9 mouse cellular contexts compared by ENCODE assay signal in the genomic region with DNA sequence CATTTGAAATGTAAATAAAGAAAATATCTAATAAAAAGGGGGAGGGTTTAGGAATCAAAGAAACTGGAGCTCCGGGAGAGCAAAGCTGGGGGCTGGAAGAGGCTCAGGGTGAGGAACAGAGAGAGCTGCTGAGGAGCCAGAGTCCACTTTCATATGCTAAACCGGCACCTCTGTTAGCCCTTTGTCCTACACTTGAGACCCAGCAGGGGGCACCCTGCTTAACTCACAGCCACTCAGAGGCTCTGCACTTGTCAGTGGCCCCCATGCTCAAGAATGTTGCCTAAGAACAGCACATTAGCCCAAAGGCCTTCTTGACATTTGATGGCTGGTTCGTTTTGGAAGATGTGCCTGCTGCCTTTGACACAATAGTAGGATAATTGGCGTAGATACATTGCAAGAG.
DNase-seq lines count a peak whose midpoint lies in the region; ATAC-seq and TF ChIP-seq lines count a peak whose summit lies in the region.
"Had no signal": no experiment of that assay in that cellular context is flagged by ENCODE, and none has a peak within 500 bp of the region (broad histone marks: within the 10 kb centered on the region; RNA-seq: fewer than 3 reads in every experiment).

No protein-coding gene starts in this region.

- H3K4me3 ChIP-seq in hindbrain, embryonic 11.5 days (ENCODE audit: low read depth, low read length), result no peak overlapping the region
- no peak overlapping the region for H3K4me3 ChIP-seq in hindbrain, embryonic 13.5 days
- no peak overlapping the region for H3K4me3 ChIP-seq in midbrain, embryonic 13.5 days (replicated peaks)
- H3K4me3 ChIP-seq in midbrain, embryonic 16.5 days (ENCODE audit: low read depth, low read length), result no peak overlapping the region

- H3K36me3 ChIP-seq in hindbrain, embryonic 11.5 days (ENCODE audit: control insufficient read depth, insufficient read depth, low read length), result no peaks in the 10 kb centered on the region
- H3K36me3 ChIP-seq in hindbrain, embryonic 13.5 days, result no peaks in the 10 kb centered on the region
- no peaks in the 10 kb centered on the region for H3K36me3 ChIP-seq in midbrain, embryonic 13.5 days
- no peaks in the 10 kb centered on the region for H3K36me3 ChIP-seq in midbrain, embryonic 16.5 days (ENCODE audit: control insufficient read depth, insufficient read depth, low read length)

- H3K27me3 ChIP-seq in hindbrain, embryonic 11.5 days (ENCODE audit: control insufficient read depth, insufficient read depth, low read length), result no peaks in the 10 kb centered on the region
- no peaks in the 10 kb centered on the region for H3K27me3 ChIP-seq in hindbrain, embryonic 13.5 days
- H3K27me3 ChIP-seq in midbrain, embryonic 13.5 days, result no peaks in the 10 kb centered on the region
- no peaks in the 10 kb centered on the region for H3K27me3 ChIP-seq in midbrain, embryonic 16.5 days (ENCODE audit: control insufficient read depth, insufficient read depth, low read depth, low read length)

- no peaks in the 10 kb centered on the region for H3K9me3 ChIP-seq in hindbrain, embryonic 11.5 days (ENCODE audit: control insufficient read depth, low read length)
- H3K9me3 ChIP-seq in hindbrain, embryonic 13.5 days, result no peaks in the 10 kb centered on the region
- no peaks in the 10 kb centered on the region for H3K9me3 ChIP-seq in midbrain, embryonic 13.5 days
- no peaks in the 10 kb centered on the region for H3K9me3 ChIP-seq in midbrain, embryonic 16.5 days (replicated peaks; ENCODE audit: control insufficient read depth, low read length, poor library complexity, severe bottlenecking)

- ATAC-seq in hindbrain, embryonic 11.5 days (ENCODE audit: low FRiP score), result no peak
- no peak for ATAC-seq in hindbrain, embryonic 13.5 days (ENCODE audit: low FRiP score)
- 0 out of 2 replicates have a peak, but pooled peaks have one; percentile 30 for ATAC-seq in midbrain, embryonic 13.5 days
- ATAC-seq in midbrain, embryonic 16.5 days, result no peak

- no peak overlapping the region for H3K9ac ChIP-seq in hindbrain, embryonic 11.5 days (ENCODE audit: low read depth, low read length)
- H3K9ac ChIP-seq in hindbrain, embryonic 13.5 days, result no peak overlapping the region
- no peak overlapping the region for H3K9ac ChIP-seq in midbrain, embryonic 13.5 days (replicated peaks)
- no peak overlapping the region for H3K9ac ChIP-seq in midbrain, embryonic 16.5 days (ENCODE audit: low read depth, low read length)

- TF ChIP-seq POLR2A in brain, embryonic 14.5 days (IDR thresholded peaks at IDR 0.05; ENCODE audit: borderline replicate concordance, extremely low read depth, insufficient read depth, insufficient read length, poor library complexity, severe bottlenecking), result no peak

- H3K27ac ChIP-seq in hindbrain, embryonic 11.5 days (ENCODE audit: low read depth, low read length), result no peak overlapping the region
- no peak overlapping the region for H3K27ac ChIP-seq in hindbrain, embryonic 13.5 days
- no peak overlapping the region for H3K27ac ChIP-seq in midbrain, embryonic 13.5 days
- H3K27ac ChIP-seq in midbrain, embryonic 16.5 days (ENCODE audit: low read length), result no peak overlapping the region

- no peak overlapping the region for H3K4me2 ChIP-seq in hindbrain, embryonic 11.5 days (replicated peaks; ENCODE audit: low read depth, low read length)
- H3K4me2 ChIP-seq in hindbrain, embryonic 13.5 days, result no peak overlapping the region
- no peak overlapping the region for H3K4me2 ChIP-seq in midbrain, embryonic 13.5 days (replicated peaks)
- no peak overlapping the region for H3K4me2 ChIP-seq in midbrain, embryonic 16.5 days (ENCODE audit: low read length)

- H3K4me1 ChIP-seq in hindbrain, embryonic 11.5 days (replicated peaks; ENCODE audit: control insufficient read depth, insufficient read depth, low read length), result no peaks in the 10 kb centered on the region
- H3K4me1 ChIP-seq in hindbrain, embryonic 13.5 days (replicated peaks), result no peaks in the 10 kb centered on the region
- peaks cover 3% of the 10 kb centered on the region; the same call in 1 of the 2 replicates for H3K4me1 ChIP-seq in midbrain, embryonic 13.5 days (replicated peaks)
- H3K4me1 ChIP-seq in midbrain, embryonic 16.5 days (ENCODE audit: control insufficient read depth, insufficient read depth, low read length), result no peaks in the 10 kb centered on the region

- peak; percentile 30; the same call in 1 of the 2 replicates for TF ChIP-seq CTCF in brain, embryonic 14.5 days (IDR thresholded peaks at IDR 0.05; ENCODE audit: borderline replicate concordance, extremely low read depth, insufficient read depth, insufficient read length)

- DNase-seq in hindbrain, embryonic 11.5 days (ENCODE audit: low spot score), result peak; percentile 58
- DNase-seq in brain, embryonic 14.5 days (ENCODE audit: low read depth), result peak; percentile 36
- DNase-seq in retina, postnatal 1 day, result peak; percentile 38
- DNase-seq in right cerebral cortex, adult 2 months (ENCODE audit: low spot score in 2 of 2), result no peak
- DNase-seq: heart, postnatal 4 days; right cerebral cortex, postnatal 4 days had no signal

- WGBS in hindbrain, embryonic 11.5 days, result 17% methylated on average over 4 of the region's 4 CpGs
- 17% methylated on average over 4 of the region's 4 CpGs for WGBS in hindbrain, embryonic 13.5 days
- 14% methylated on average over 4 of the region's 4 CpGs for WGBS in midbrain, embryonic 13.5 days
- WGBS in midbrain, embryonic 16.5 days, result 17% methylated on average over 4 of the region's 4 CpGs

Comparison
In these comparisons a context has a peak if more than half of its experiments do, and no peak if none do; other contexts are left out.
1. DNase-seq: peak in hindbrain, embryonic 11.5 days (single experiment), brain, embryonic 14.5 days (single experiment) and retina, postnatal 1 day (single experiment); none in right cerebral cortex, adult 2 months (0 of 2).